Mouse (Mus musculus) ES-E14 (cell line): ENCODE data around the gene Hivep3.

Experiments used
- CHD2 ChIP-seq: IDR thresholded peaks from 2 replicates; pipeline ENCODE4 v1.6.1; 2014; ENCODE audit warnings: mild to moderate bottlenecking, low read depth, low read length, inconsistent platforms
- HCFC1 ChIP-seq: IDR thresholded peaks from 2 replicates; pipeline ENCODE4 v1.6.1; 2012; ENCODE audit warnings: low read length, inconsistent platforms, borderline replicate concordance; ENCODE audit not compliant: insufficient read depth
- ZC3H11A ChIP-seq: IDR thresholded peaks from 2 replicates; pipeline ENCODE4 v1.6.1; 2012; ENCODE audit warnings: low read depth, mild to moderate bottlenecking, inconsistent platforms, low read length, borderline replicate concordance

GRCm38 (mm10) chr4:120168346-120168745 lies 434.8 kb downstream of the Hivep3 start:
- TF ChIP-seq CHD2 (no peak), ZC3H11A (no peak), HCFC1 (no peak)
